Comparison of ENCODE assay signal across 8 mouse cellular contexts in genomic region chr9:115308941-115309380, GRCm38 (mm10). TPM values are rescaled to one million over a fixed set of nuclear protein-coding genes. Genes with fewer than 3 reads are reported as not detected.
DNase-seq lines count a peak whose midpoint lies in the region; ATAC-seq lines count a peak whose summit lies in the region.

No protein-coding gene starts in this region.

- DNase-seq in kidney, adult 9 months, result no peak
- DNase-seq in NIH3T3 (ENCODE audit: low read depth), result peak; percentile 32
- DNase-seq in forebrain, embryonic 11.5 days (ENCODE audit: low spot score), result no peak
- peak; percentile 62 for DNase-seq in limb, embryonic 11.5 days (ENCODE audit: low spot score)
- DNase-seq in ovary, postnatal 36 days (ENCODE audit: low spot score), result no peak

- peak overlapping the region; percentile 99 for H3K4me3 ChIP-seq in kidney, embryonic 14.5 days (ENCODE audit: low read length)
- peak overlapping the region; percentile 98 for H3K4me3 ChIP-seq in forebrain, embryonic 11.5 days (ENCODE audit: low read depth, low read length)
- H3K4me3 ChIP-seq in limb, embryonic 11.5 days (ENCODE audit: low read depth, low read length), result peak overlapping the region; percentile 98
- peak overlapping the region; percentile 97 for H3K4me3 ChIP-seq in midbrain, embryonic 12.5 days

- no peaks in the 10 kb centered on the region for H3K27me3 ChIP-seq in kidney, embryonic 14.5 days (ENCODE audit: control insufficient read depth, insufficient read depth, low read length)
- no peaks in the 10 kb centered on the region for H3K27me3 ChIP-seq in forebrain, embryonic 11.5 days (ENCODE audit: control insufficient read depth, insufficient read depth, low read length)
- no peaks in the 10 kb centered on the region for H3K27me3 ChIP-seq in limb, embryonic 11.5 days (ENCODE audit: control insufficient read depth, insufficient read depth, low read length)
- H3K27me3 ChIP-seq in midbrain, embryonic 12.5 days, result peaks cover 5% of the 10 kb centered on the region; the same call in 1 of the 2 replicates

- peaks cover 27% of the 10 kb centered on the region for H3K4me1 ChIP-seq in kidney, embryonic 14.5 days (ENCODE audit: control insufficient read depth, insufficient read depth, low read length)
- H3K4me1 ChIP-seq in forebrain, embryonic 11.5 days (replicated peaks; ENCODE audit: control insufficient read depth, insufficient read depth, low read length), result peaks cover 7% of the 10 kb centered on the region; the same call in 1 of the 2 replicates
- peaks cover 16% of the 10 kb centered on the region for H3K4me1 ChIP-seq in limb, embryonic 11.5 days (ENCODE audit: control insufficient read depth, insufficient read depth, low read length)
- H3K4me1 ChIP-seq in midbrain, embryonic 12.5 days, result peaks cover 30% of the 10 kb centered on the region

- no peak for ATAC-seq in kidney, embryonic 14.5 days (ENCODE audit: low FRiP score, low TSS enrichment)
- ATAC-seq in forebrain, embryonic 11.5 days (replicated peaks; ENCODE audit: low FRiP score), result no peak
- no peak for ATAC-seq in limb, embryonic 11.5 days (ENCODE audit: insufficient number of reproducible peaks, low FRiP score, low TSS enrichment, low read depth)
- ATAC-seq in midbrain, embryonic 12.5 days (ENCODE audit: low FRiP score, low read depth), result no peak
- ATAC-seq in megakaryocyte-erythroid progenitor cell, adult 5-6 weeks (replicated peaks; ENCODE audit: low FRiP score, low TSS enrichment, poor library complexity, severe bottlenecking), result no peak

- peak overlapping the region; percentile 57 for H3K4me2 ChIP-seq in kidney, embryonic 14.5 days (replicated peaks; ENCODE audit: low read depth, low read length)
- H3K4me2 ChIP-seq in forebrain, embryonic 11.5 days (ENCODE audit: low read depth, low read length, severe bottlenecking), result peak overlapping the region; percentile 41
- peak overlapping the region; percentile 62 for H3K4me2 ChIP-seq in limb, embryonic 11.5 days (ENCODE audit: low read depth, severe bottlenecking)
- peak overlapping the region; percentile 56 for H3K4me2 ChIP-seq in midbrain, embryonic 12.5 days (replicated peaks)

- H3K36me3 ChIP-seq in kidney, embryonic 14.5 days (ENCODE audit: control insufficient read depth, insufficient read depth, low read length), result no peaks in the 10 kb centered on the region
- no peaks in the 10 kb centered on the region for H3K36me3 ChIP-seq in forebrain, embryonic 11.5 days (ENCODE audit: control insufficient read depth, insufficient read depth, low read length)
- H3K36me3 ChIP-seq in limb, embryonic 11.5 days (ENCODE audit: control insufficient read depth, insufficient read depth, low read length), result no peaks in the 10 kb centered on the region
- H3K36me3 ChIP-seq in midbrain, embryonic 12.5 days, result no peaks in the 10 kb centered on the region

- H3K9ac ChIP-seq in kidney, embryonic 14.5 days (ENCODE audit: low read depth, low read length), result peak overlapping the region; percentile 99
- H3K9ac ChIP-seq in forebrain, embryonic 11.5 days (ENCODE audit: low read length), result peak overlapping the region; percentile 98
- peak overlapping the region; percentile 99 for H3K9ac ChIP-seq in limb, embryonic 11.5 days (ENCODE audit: low read length)
- H3K9ac ChIP-seq in midbrain, embryonic 12.5 days (replicated peaks), result peak overlapping the region; percentile 97

- no peaks in the 10 kb centered on the region for H3K9me3 ChIP-seq in kidney, embryonic 14.5 days (ENCODE audit: control insufficient read depth, low read length)
- H3K9me3 ChIP-seq in forebrain, embryonic 11.5 days (ENCODE audit: control insufficient read depth, low read length), result no peaks in the 10 kb centered on the region
- H3K9me3 ChIP-seq in limb, embryonic 11.5 days (ENCODE audit: control insufficient read depth, low read length), result no peaks in the 10 kb centered on the region
- no peaks in the 10 kb centered on the region for H3K9me3 ChIP-seq in midbrain, embryonic 12.5 days

- under 1% methylated on average over 18 of the region's 18 CpGs for WGBS in kidney, embryonic 14.5 days
- 0% methylated on average over 18 of the region's 18 CpGs for WGBS in forebrain, embryonic 11.5 days
- under 1% methylated on average over 18 of the region's 18 CpGs for WGBS in limb, embryonic 11.5 days
- WGBS in midbrain, embryonic 12.5 days, result under 1% methylated on average over 18 of the region's 18 CpGs

- peak overlapping the region; percentile 95 for H3K27ac ChIP-seq in kidney, embryonic 14.5 days (ENCODE audit: low read depth, low read length)
- peak overlapping the region; percentile 95 for H3K27ac ChIP-seq in forebrain, embryonic 11.5 days (ENCODE audit: low read depth, low read length)
- H3K27ac ChIP-seq in limb, embryonic 11.5 days (replicated peaks; ENCODE audit: low read depth, low read length), result peak overlapping the region; percentile 96
- H3K27ac ChIP-seq in midbrain, embryonic 12.5 days (replicated peaks), result peak overlapping the region; percentile 98

RNA-seq across cellular contexts. Expression of gene Stt3b, which starts 1.3 kb away (rescaled TPM):
- polyA plus RNA-seq in kidney, embryonic 14.5 days (2014; fragmentation: Nextera tagmentation; extraction: Ambion mirVana), result 58.6 and 124 TPM in 2 replicates
- polyA plus RNA-seq in forebrain, embryonic 11.5 days (2014; fragmentation: Nextera tagmentation; extraction: Ambion mirVana), result 104 and 110 TPM in 2 replicates
- 109 and 112 TPM in 2 replicates for polyA plus RNA-seq in limb, embryonic 11.5 days (2014; fragmentation: Nextera tagmentation; extraction: Ambion mirVana)
- polyA plus RNA-seq in midbrain, embryonic 12.5 days (2016; fragmentation: Nextera tagmentation; extraction: Ambion mirVana), result 104 and 110 TPM in 2 replicates
- 97.1 and 101 TPM in 2 replicates for total RNA-seq in megakaryocyte-erythroid progenitor cell, adult 5-6 weeks (2014; fragmentation: Nextera tagmentation)
- 94.4 and 108 TPM in 2 replicates for total RNA-seq in megakaryocyte-erythroid progenitor cell, adult 5-6 weeks (2017)

Comparison
In these comparisons a context has a peak if more than half of its experiments do, and no peak if none do; other contexts are left out.
1. DNase-seq: peak in NIH3T3 (single experiment) and limb, embryonic 11.5 days (single experiment); none in kidney, adult 9 months (single experiment), forebrain, embryonic 11.5 days (single experiment) and ovary, postnatal 36 days (single experiment).
2. Peak in every context shown above with its lines, with median percentiles within 50 percentile points of each other: H3K27ac ChIP-seq, H3K4me2 ChIP-seq, H3K4me3 ChIP-seq and H3K9ac ChIP-seq.